Mouse (Mus musculus): Measurements from ENCODE around the gene Mrps21. TPM values are rescaled to one million over a fixed set of nuclear protein-coding genes. Genes with fewer than 3 reads are reported as not detected.

Gene Mrps21
- polyA plus RNA-seq, 1 experiment from 2014 or later, result 277 TPM

DNA sequence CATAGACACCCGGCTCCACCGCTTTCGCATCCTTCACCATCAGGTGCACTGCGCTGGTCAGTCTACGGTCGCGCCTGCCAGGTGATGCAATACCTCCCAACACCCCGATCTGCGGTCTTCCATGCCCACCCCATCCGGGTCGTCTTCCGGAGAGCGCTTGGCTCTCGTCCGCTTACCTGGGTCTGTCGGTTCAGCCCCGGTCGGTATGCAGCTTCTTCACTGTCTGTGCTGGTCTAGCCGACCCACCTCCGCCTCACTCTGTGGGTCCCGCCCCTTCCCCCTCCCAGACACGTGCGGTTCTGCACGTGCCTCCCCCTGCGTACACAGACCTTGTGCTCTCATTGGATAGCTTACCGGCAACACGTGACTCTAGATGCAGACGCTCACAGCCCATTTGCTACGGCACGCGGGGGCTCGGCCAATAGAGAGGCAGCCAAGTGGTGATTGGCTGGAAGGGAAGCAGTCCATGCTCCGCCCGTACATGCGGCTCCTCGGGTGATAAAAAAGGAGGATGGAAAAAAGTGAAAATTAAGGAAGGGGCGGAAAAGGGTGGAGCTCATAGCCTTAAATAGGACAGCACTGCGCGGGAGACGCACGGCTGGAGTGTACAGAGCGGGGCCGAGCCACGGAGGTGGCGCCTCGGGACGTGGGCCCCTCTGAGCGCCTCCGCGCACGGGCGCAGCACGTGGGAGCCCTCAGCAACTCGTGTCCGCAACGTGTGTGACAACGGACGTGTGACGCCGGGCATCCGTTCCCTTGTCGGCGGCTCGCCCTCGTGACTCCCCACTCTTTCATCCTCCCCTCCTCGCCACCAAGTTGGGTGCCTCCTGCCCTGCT, 10.9 kb upstream of the Mrps21 start, which contains the start of gene Ciart:
Ciart (minus strand) TSS at position 273 of the 837 bp plus-strand sequence.
- Histone ChIP-seq H3K4me1 (ENCODE audit: control insufficient read depth, insufficient read depth, low read length) (peaks cover 7% of the 10 kb centered on the region; the same call in 1 of the 2 replicates), H3K27ac (ENCODE audit: low read depth, low read length) (no peak within 1 kb of the TSS), H3K9me3 (ENCODE audit: control insufficient read depth, low read length) (no peaks in the 10 kb centered on the region), H3K9ac (replicated peaks; ENCODE audit: low read depth, low read length) (peak within 1 kb of the TSS; percentile 32; the same call in 1 of the 2 replicates), H3K4me3 (ENCODE audit: low read depth, low read length) (peak within 1 kb of the TSS; percentile 50), H3K27me3 (ENCODE audit: control insufficient read depth, insufficient read depth, low read length) (no peaks in the 10 kb centered on the region), H3K36me3 (ENCODE audit: control insufficient read depth, insufficient read depth, low read length) (no peaks in the 10 kb centered on the region), H3K4me2 (ENCODE audit: low read depth, low read length) (peak within 1 kb of the TSS; percentile 98)
- under 1% methylated on average over 65 of the region's 66 CpGs for WGBS
- peak; percentile 100 for ATAC-seq (ENCODE audit: low read depth)

DNA sequence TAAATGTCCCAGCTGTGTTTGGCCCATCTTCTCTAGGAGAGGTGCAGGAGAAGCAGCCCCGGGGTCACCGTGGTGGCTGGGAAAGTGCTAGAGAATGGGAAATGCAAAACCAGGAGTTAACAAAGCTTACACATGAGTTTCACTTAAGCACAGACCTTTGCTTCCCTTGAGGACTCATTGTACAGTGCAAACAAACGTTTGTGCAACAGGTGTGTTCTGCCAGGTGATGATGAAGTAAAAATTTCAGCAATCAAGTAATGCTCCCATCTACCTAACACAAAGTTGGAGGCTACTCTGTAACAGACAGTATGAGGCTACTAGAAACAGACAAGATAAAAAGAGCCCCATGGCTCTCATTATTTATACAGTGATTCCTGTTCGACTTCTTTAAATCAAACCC, 7.7 kb upstream of the Mrps21 start:
- H3K4me3 ChIP-seq (ENCODE audit: low read depth, low read length), result no peak overlapping the region
- 91% methylated on average over 4 of the region's 4 CpGs for WGBS
- ATAC-seq (ENCODE audit: low read depth), result no peak
- peaks cover 7% of the 10 kb centered on the region; the same call in 1 of the 2 replicates for H3K4me1 ChIP-seq (ENCODE audit: control insufficient read depth, insufficient read depth, low read length)
- no peak overlapping the region for H3K27ac ChIP-seq (ENCODE audit: low read depth, low read length)
- H3K4me2 ChIP-seq (ENCODE audit: low read depth, low read length), result no peak overlapping the region
- H3K36me3 ChIP-seq (ENCODE audit: control insufficient read depth, insufficient read depth, low read length), result no peaks in the 10 kb centered on the region
- no peak overlapping the region for H3K9ac ChIP-seq (replicated peaks; ENCODE audit: low read depth, low read length)
- H3K9me3 ChIP-seq (ENCODE audit: control insufficient read depth, low read length), result no peaks in the 10 kb centered on the region
- no peaks in the 10 kb centered on the region for H3K27me3 ChIP-seq (ENCODE audit: control insufficient read depth, insufficient read depth, low read length)

DNA sequence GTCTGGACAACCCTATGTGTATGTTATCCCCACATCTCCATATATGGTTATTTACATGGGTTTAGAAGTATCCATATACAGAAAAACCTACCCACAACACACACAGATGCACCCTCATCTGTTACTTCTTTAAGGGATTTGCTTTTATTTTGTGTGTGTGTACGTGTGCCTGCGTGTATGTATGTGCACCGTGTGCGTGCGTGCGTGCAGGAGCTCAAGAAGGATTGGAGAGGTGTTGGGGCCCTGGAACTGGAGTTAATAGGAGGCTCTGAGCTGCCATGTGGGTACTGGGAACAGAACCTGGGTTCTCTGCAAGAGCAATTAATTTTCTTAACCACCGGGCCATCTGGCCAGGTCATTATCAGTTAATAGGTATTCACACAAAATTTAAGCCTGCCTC, 729 bp upstream of the Mrps21 start:
- no peaks in the 10 kb centered on the region for H3K27me3 ChIP-seq (ENCODE audit: control insufficient read depth, insufficient read depth, low read length)
- peak overlapping the region; percentile 62 for H3K9ac ChIP-seq (replicated peaks; ENCODE audit: low read depth, low read length)
- H3K4me3 ChIP-seq (ENCODE audit: low read depth, low read length), result peak overlapping the region; percentile 70
- WGBS, result 86% methylated on average over 7 of the region's 7 CpGs
- no peaks in the 10 kb centered on the region for H3K9me3 ChIP-seq (ENCODE audit: control insufficient read depth, low read length)
- no peak overlapping the region for H3K27ac ChIP-seq (ENCODE audit: low read depth, low read length)
- H3K4me1 ChIP-seq (ENCODE audit: control insufficient read depth, insufficient read depth, low read length), result peaks cover 14% of the 10 kb centered on the region
- H3K4me2 ChIP-seq (ENCODE audit: low read depth, low read length), result peak overlapping the region; percentile 74
- no peak for ATAC-seq (ENCODE audit: low read depth)
- H3K36me3 ChIP-seq (ENCODE audit: control insufficient read depth, insufficient read depth, low read length), result peaks cover 8% of the 10 kb centered on the region; the same call in 1 of the 2 replicates

DNA sequence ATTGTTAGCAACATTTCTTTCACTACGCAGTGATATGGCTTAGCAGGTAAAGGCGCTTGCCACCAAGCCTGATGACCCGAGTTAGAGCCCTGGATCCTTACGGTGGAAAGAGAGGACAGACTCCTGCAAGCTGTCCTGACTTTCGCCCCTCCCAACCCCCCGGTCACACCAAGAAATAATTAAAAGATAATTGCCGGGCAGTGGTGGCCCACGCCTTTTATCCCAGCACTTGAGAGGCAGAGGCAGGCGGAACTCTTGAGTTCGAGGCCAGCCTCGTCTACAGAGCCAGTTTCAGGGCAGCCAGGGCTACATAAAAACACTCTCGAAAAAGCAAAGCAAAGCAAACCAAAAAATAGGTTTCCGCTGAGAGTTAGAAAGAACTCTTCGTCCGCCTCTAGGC, 343 bp downstream of the Mrps21 start:
- H3K4me1 ChIP-seq (ENCODE audit: control insufficient read depth, insufficient read depth, low read length), result peaks cover 14% of the 10 kb centered on the region
- no peaks in the 10 kb centered on the region for H3K9me3 ChIP-seq (ENCODE audit: control insufficient read depth, low read length)
- peak; percentile 26 for ATAC-seq (ENCODE audit: low read depth)
- no peaks in the 10 kb centered on the region for H3K27me3 ChIP-seq (ENCODE audit: control insufficient read depth, insufficient read depth, low read length)
- H3K4me2 ChIP-seq (ENCODE audit: low read depth, low read length), result peak overlapping the region; percentile 74
- H3K36me3 ChIP-seq (ENCODE audit: control insufficient read depth, insufficient read depth, low read length), result peaks cover 8% of the 10 kb centered on the region; the same call in 1 of the 2 replicates
- peak overlapping the region; percentile 62 for H3K9ac ChIP-seq (replicated peaks; ENCODE audit: low read depth, low read length)
- peak overlapping the region; percentile 69 for H3K27ac ChIP-seq (ENCODE audit: low read depth, low read length)
- WGBS, result 9% methylated on average over 15 of the region's 15 CpGs
- H3K4me3 ChIP-seq (ENCODE audit: low read depth, low read length), result peak overlapping the region; percentile 70

DNA sequence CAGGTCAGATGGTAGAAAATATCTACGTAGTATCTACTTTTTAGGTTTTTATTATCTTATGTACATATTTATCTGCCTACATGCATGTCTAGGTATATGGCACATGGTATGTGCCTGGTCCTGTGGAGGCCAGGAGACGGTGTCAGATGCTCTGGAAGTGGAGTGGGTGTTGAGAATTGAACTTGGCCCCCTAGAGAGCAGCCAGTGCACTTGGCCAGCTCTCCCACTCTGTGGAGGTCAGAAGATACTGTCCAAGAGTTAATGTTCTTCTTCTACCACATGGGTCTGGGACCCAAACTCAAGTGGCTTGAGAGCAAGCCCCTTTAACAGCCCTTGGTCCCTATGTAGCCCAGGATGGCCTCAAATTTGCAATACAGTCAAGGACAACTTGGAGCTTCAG, 3.9 kb downstream of the Mrps21 start:
- 100% methylated on average over 2 of the region's 2 CpGs for WGBS
- ATAC-seq (ENCODE audit: low read depth), result no peak
- H3K36me3 ChIP-seq (ENCODE audit: control insufficient read depth, insufficient read depth, low read length), result peaks cover 16% of the 10 kb centered on the region
- no peak overlapping the region for H3K4me3 ChIP-seq (ENCODE audit: low read depth, low read length)
- no peaks in the 10 kb centered on the region for H3K9me3 ChIP-seq (ENCODE audit: control insufficient read depth, low read length)
- H3K4me2 ChIP-seq (ENCODE audit: low read depth, low read length), result no peak overlapping the region
- peaks cover 12% of the 10 kb centered on the region for H3K4me1 ChIP-seq (ENCODE audit: control insufficient read depth, insufficient read depth, low read length)
- no peak overlapping the region for H3K27ac ChIP-seq (ENCODE audit: low read depth, low read length)
- no peak overlapping the region for H3K9ac ChIP-seq (replicated peaks; ENCODE audit: low read depth, low read length)
- no peaks in the 10 kb centered on the region for H3K27me3 ChIP-seq (ENCODE audit: control insufficient read depth, insufficient read depth, low read length)

DNA sequence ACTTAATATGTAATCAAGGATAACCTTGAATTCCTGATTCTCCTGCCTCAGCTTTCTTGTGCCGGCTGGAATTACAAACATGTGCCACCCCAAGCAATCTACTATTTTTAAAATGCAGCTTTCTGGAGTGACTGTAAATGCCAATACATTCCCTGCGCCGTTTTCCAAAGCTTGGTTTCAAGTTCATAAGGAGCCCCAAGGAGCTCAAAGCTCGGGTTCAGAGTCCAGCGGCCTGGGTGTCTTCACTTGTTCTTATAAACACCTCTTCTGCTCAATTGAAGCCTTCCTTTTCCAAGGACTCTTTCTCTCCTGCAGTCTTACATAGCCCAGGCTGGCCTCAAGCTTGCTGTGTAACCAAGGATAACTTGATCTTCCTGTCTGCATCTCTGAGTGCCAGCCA, 5.2 kb downstream of the Mrps21 start:
- H3K27ac ChIP-seq (ENCODE audit: low read depth, low read length), result no peak overlapping the region
- H3K27me3 ChIP-seq (ENCODE audit: control insufficient read depth, insufficient read depth, low read length), result no peaks in the 10 kb centered on the region
- H3K4me1 ChIP-seq (ENCODE audit: control insufficient read depth, insufficient read depth, low read length), result 0 out of 2 replicates have a peak, but pooled peaks cover 6% of the 10 kb centered on the region
- H3K36me3 ChIP-seq (ENCODE audit: control insufficient read depth, insufficient read depth, low read length), result peaks cover 16% of the 10 kb centered on the region
- no peaks in the 10 kb centered on the region for H3K9me3 ChIP-seq (ENCODE audit: control insufficient read depth, low read length)
- H3K4me3 ChIP-seq (ENCODE audit: low read depth, low read length), result no peak overlapping the region
- ATAC-seq (ENCODE audit: low read depth), result no peak
- WGBS, result 94% methylated on average over 5 of the region's 5 CpGs
- no peak overlapping the region for H3K4me2 ChIP-seq (ENCODE audit: low read depth, low read length)
- H3K9ac ChIP-seq (replicated peaks; ENCODE audit: low read depth, low read length), result no peak overlapping the region

DNA sequence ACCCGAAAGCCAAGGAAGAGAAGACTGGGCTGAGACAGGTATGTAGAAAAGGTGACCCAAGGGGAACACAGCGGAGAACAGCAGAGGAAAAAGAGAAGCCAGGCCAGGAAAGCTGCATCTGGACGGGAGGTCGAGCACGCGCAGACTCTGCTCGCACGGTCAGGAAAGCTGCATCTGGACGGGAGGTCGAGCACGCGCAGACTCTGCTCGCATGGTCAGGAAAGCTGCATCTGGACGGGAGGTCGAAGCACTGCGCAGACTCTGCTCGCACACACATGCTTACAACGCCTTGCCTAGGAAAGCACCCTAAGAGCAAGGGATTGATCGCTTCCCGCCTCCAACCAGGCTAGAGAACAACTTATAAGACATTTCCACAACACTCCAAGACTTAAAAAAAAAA, 5.7 kb downstream of the Mrps21 start:
- Histone ChIP-seq H3K27me3 (ENCODE audit: control insufficient read depth, insufficient read depth, low read length) (no peaks in the 10 kb centered on the region), H3K9ac (replicated peaks; ENCODE audit: low read depth, low read length) (no peak overlapping the region), H3K36me3 (ENCODE audit: control insufficient read depth, insufficient read depth, low read length) (peaks cover 16% of the 10 kb centered on the region), H3K4me1 (ENCODE audit: control insufficient read depth, insufficient read depth, low read length) (0 out of 2 replicates have a peak, but pooled peaks cover 2% of the 10 kb centered on the region), H3K27ac (ENCODE audit: low read depth, low read length) (no peak overlapping the region), H3K4me3 (ENCODE audit: low read depth, low read length) (no peak overlapping the region), H3K4me2 (ENCODE audit: low read depth, low read length) (no peak overlapping the region), H3K9me3 (ENCODE audit: control insufficient read depth, low read length) (no peaks in the 10 kb centered on the region)
- no peak for ATAC-seq (ENCODE audit: low read depth)
- 93% methylated on average over 20 of the region's 20 CpGs for WGBS

DNA sequence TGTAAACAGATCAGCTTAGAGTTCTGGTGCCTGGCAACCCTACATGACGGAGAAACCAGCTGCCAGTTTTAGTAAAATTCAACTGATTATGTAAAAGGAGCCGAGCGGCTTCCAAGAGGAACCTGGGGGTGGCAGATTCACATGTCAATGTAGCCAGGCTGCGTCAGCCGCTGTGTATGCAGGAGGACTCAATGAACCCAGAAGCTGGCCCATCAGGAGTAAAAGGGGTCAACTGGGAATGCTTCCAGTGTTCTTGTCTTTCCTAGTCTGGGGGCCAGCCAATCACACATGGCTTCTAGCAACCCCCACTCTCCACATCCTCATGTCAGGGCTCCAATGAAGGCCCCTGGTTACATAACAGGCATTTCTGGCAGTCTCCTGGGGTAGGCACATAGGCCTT, 6.3 kb downstream of the Mrps21 start:
- no peak for ATAC-seq (ENCODE audit: low read depth)
- whole genome bisulfite sequencing, result 96% methylated on average over 5 of the region's 5 CpGs
- Histone ChIP-seq H3K27ac (ENCODE audit: low read depth, low read length) (no peak overlapping the region), H3K27me3 (ENCODE audit: control insufficient read depth, insufficient read depth, low read length) (no peaks in the 10 kb centered on the region), H3K9me3 (ENCODE audit: control insufficient read depth, low read length) (no peaks in the 10 kb centered on the region), H3K4me2 (ENCODE audit: low read depth, low read length) (no peak overlapping the region), H3K4me1 (ENCODE audit: control insufficient read depth, insufficient read depth, low read length) (no peaks in the 10 kb centered on the region), H3K9ac (replicated peaks; ENCODE audit: low read depth, low read length) (no peak overlapping the region), H3K36me3 (ENCODE audit: control insufficient read depth, insufficient read depth, low read length) (peaks cover 16% of the 10 kb centered on the region), H3K4me3 (ENCODE audit: low read depth, low read length) (no peak overlapping the region)

DNA sequence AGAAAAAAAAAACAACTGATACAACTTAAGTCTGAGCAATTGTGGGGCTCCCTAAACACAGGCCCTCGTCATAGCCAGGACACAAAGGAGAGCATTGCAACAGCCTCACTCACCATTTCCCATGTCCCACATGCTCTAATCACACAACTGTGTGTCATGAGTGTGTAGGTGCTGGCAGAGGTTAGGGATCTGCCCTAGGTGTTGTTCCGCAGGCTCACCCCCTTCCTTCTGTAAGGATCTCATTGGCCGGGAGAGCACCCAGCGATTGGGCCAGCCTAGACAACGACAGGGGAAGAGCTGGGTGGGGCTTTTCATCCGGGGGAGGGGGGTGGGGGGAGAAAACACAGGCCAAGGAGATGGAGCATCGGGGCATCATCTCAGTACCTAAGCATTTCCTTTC, 7.7 kb downstream of the Mrps21 start:
- no peaks in the 10 kb centered on the region for H3K9me3 ChIP-seq (ENCODE audit: control insufficient read depth, low read length)
- H3K4me3 ChIP-seq (ENCODE audit: low read depth, low read length), result no peak overlapping the region
- 82% methylated on average over 7 of the region's 7 CpGs for WGBS
- H3K4me1 ChIP-seq (ENCODE audit: control insufficient read depth, insufficient read depth, low read length), result no peaks in the 10 kb centered on the region
- ATAC-seq (ENCODE audit: low read depth), result no peak
- H3K9ac ChIP-seq (replicated peaks; ENCODE audit: low read depth, low read length), result no peak overlapping the region
- H3K27me3 ChIP-seq (ENCODE audit: control insufficient read depth, insufficient read depth, low read length), result no peaks in the 10 kb centered on the region
- H3K4me2 ChIP-seq (ENCODE audit: low read depth, low read length), result no peak overlapping the region
- no peak overlapping the region for H3K27ac ChIP-seq (ENCODE audit: low read depth, low read length)
- peaks cover 12% of the 10 kb centered on the region for H3K36me3 ChIP-seq (ENCODE audit: control insufficient read depth, insufficient read depth, low read length)
